Mouse (Mus musculus) naive thymus-derived CD4-positive, alpha-beta T cell, adult 5 months (primary cell): ENCODE data around the gene Gm7356. TPM values are rescaled to one million over a fixed set of nuclear protein-coding genes. Genes with fewer than 3 reads are reported as not detected.

Experiments
- polyA plus RNA-seq: library from polyadenylated mRNA; unstranded; fragments of 100-300 nt; shearing (Covaris generic); gene quantifications from one replicate; pipeline ENCODE4 v1.2.1, GENCODE M21; 2017

Gene Gm7356
- polyA plus RNA-seq = not detected

GRCm38 (mm10) chr17:14003604-14004003 lies at the start of gene Gm7356:
TSS of gene Gm7356 (minus strand) at chr17:14003704.

Other genes starting within 250 kb of the Gm7356 start
- 2.4 TPM for gene Afdn, start 243.2 kb downstream of the Gm7356 start, polyA plus RNA-seq
- gene Tcte2, start 241.9 kb downstream of the Gm7356 start, polyA plus RNA-seq = not detected
- not detected for gene Gm7168, start 55.3 kb downstream of the Gm7356 start, polyA plus RNA-seq
- gene Gm7358, start 55.8 kb upstream of the Gm7356 start, polyA plus RNA-seq = not detected
- not detected for gene Dact2, start 200.6 kb upstream of the Gm7356 start, polyA plus RNA-seq